Mouse (Mus musculus) left cerebral cortex, postnatal 14 days (tissue): Measurements from ENCODE around the gene Per3. TPM values are rescaled to one million over a fixed set of nuclear protein-coding genes. Genes with fewer than 3 reads are reported as not detected.

Source experiments
- DNase-seq, 2 experiments: peaks; one replicate each; pipeline ENCODE4 v3.0.0; 2021 to 2022; ENCODE audit warnings: low spot score in 2 of 2, mixed read lengths in 1 of 2
- intact Hi-C: fragments of 180-260 bp; cut with DNase I; formaldehyde crosslinking; loops from one replicate; pipeline ENCODE4 v1.15.1; 2025
- total RNA-seq, 2 experiments: library from RNA; stranded (reverse); gene quantifications; 2 replicates each; pipeline ENCODE4 v1.2.3; 2021

Gene Per3
- total RNA-seq, 2 experiments from 2014 or later = 21.4 to 21.5 TPM

GRCm38 (mm10) chr4:150964635-150965554 is 79.6 kb downstream of the Per3 start:
- intact Hi-C loops = loop anchor here (5.0 kb wide), 2 partner anchors 38 to 308 kb away; no protein-coding TSS in a partner anchor
- peak; percentile 88 to 92 for DNase-seq

GRCm38 (mm10) chr4:150963711-150964110 is 80.8 kb downstream of the Per3 start:
- intact Hi-C loops = no loop called here
- DNase-seq = no peak

GRCm38 (mm10) chr4:150962231-150962630 is 82.2 kb downstream of the Per3 start:
- intact Hi-C loops = no loop called here
- DNase-seq = no peak

- intact Hi-C loops = no loop called here
- no peak for DNase-seq
Measured at GRCm38 (mm10) chr4:150958536-150958935, 85.9 kb downstream of the Per3 start.

GRCm38 (mm10) chr4:150957106-150957458 is 87.4 kb downstream of the Per3 start:
- DNase-seq = no peak
- intact Hi-C loops = no loop called here

- intact Hi-C loops = no loop called here
- DNase-seq = peak; percentile 47 to 53
Measured at GRCm38 (mm10) chr4:150956369-150957105, 87.9 kb downstream of the Per3 start.

Other genes with a start within 250 kb of the Per3 start
- 10 to 100 TPM; 24.2 to 33.2 TPM for gene Errfi1, start 190.7 kb downstream of the Per3 start, total RNA-seq
- 100 to 1,000 TPM; 203 to 206 TPM for gene Park7, start 130.2 kb downstream of the Per3 start, total RNA-seq
- gene Tnfrsf9, start 130.1 kb downstream of the Per3 start, total RNA-seq = under 1 TPM; 0.36 to 0.40 TPM
- not detected for gene Uts2, start 47.6 kb downstream of the Per3 start, total RNA-seq
- 10 to 100 TPM; 31.7 to 33.6 TPM for gene Vamp3, start 13.3 kb upstream of the Per3 start, total RNA-seq
- gene Gm13090, start 44.9 kb upstream of the Per3 start, total RNA-seq = not detected